8 mouse cellular contexts compared by ENCODE assay signal in genomic region chr15:5915261-5915660, GRCm38 (mm10).
A peak's percentile ranks its signal among the peaks of the same experiment; 100 is the strongest.
DNase-seq lines count a peak whose midpoint lies in the region; ATAC-seq and TF ChIP-seq lines count a peak whose summit lies in the region.
"Had no signal": no experiment of that assay in that cellular context is flagged by ENCODE, and none has a peak within 500 bp of the region (broad histone marks: within the 10 kb centered on the region; RNA-seq: fewer than 3 reads in every experiment).

No protein-coding gene starts in this region.

- ATAC-seq in kidney, embryonic 16.5 days (ENCODE audit: low FRiP score, low TSS enrichment): no peak

- H3K27ac ChIP-seq in kidney, embryonic 16.5 days (ENCODE audit: low read length): no peak overlapping the region
- H3K27ac ChIP-seq: limb, embryonic 13.5 days had no signal

- no peak overlapping the region for H3K4me3 ChIP-seq in kidney, embryonic 16.5 days (ENCODE audit: low read length)
- no peak overlapping the region for H3K4me3 ChIP-seq in E14TG2a.4 (replicated peaks; ENCODE audit: low read length)
- H3K4me3 ChIP-seq: limb, embryonic 13.5 days had no signal

- no peak overlapping the region for H3K4me2 ChIP-seq in kidney, embryonic 16.5 days (replicated peaks; ENCODE audit: low read depth, low read length)
- H3K4me2 ChIP-seq: limb, embryonic 13.5 days had no signal

- H3K9me3 ChIP-seq in kidney, embryonic 16.5 days (ENCODE audit: low read length): no peaks in the 10 kb centered on the region
- H3K9me3 ChIP-seq in E14TG2a.4 (ENCODE audit: low read length): no peaks in the 10 kb centered on the region
- H3K9me3 ChIP-seq: limb, embryonic 13.5 days had no signal

- WGBS in kidney, embryonic 16.5 days: 3% methylated on average over 2 of the region's 2 CpGs

- peak; percentile 44 for TF ChIP-seq CTCF in E14TG2a.4 (conservative IDR thresholded peaks at IDR 0.05; ENCODE audit: low read length)

- H3K27me3 ChIP-seq in kidney, embryonic 16.5 days (ENCODE audit: insufficient read depth, low read length): no peaks in the 10 kb centered on the region
- no peaks in the 10 kb centered on the region for H3K27me3 ChIP-seq in E14TG2a.4 (ENCODE audit: insufficient read depth, low read length)
- H3K27me3 ChIP-seq: limb, embryonic 13.5 days had no signal

- DNase-seq in kidney, adult 8-10 months: peak; percentile 14 to 35
- DNase-seq in B cell, adult 2 months: peak; percentile 38 to 41
- peak; percentile 27 for DNase-seq in embryo, embryonic 11.5 days (ENCODE audit: low read depth, low spot score)
- DNase-seq in left cerebral cortex, postnatal 14 days (ENCODE audit: low spot score in 2 of 2): peak; percentile 12 to 55
- DNase-seq in skeletal muscle tissue, adult 2 months (ENCODE audit: low read depth, low spot score): peak; percentile 10

- H3K4me1 ChIP-seq in kidney, embryonic 16.5 days (ENCODE audit: insufficient read depth, low read length): no peaks in the 10 kb centered on the region
- peaks cover 7% of the 10 kb centered on the region; the same call in 1 of the 2 replicates for H3K4me1 ChIP-seq in E14TG2a.4 (replicated peaks; ENCODE audit: low read depth, low read length)
- H3K4me1 ChIP-seq: limb, embryonic 13.5 days had no signal

- H3K36me3 ChIP-seq in kidney, embryonic 16.5 days (ENCODE audit: insufficient read depth, low read length): no peaks in the 10 kb centered on the region
- H3K36me3 ChIP-seq in E14TG2a.4 (ENCODE audit: insufficient read depth, low read length): no peaks in the 10 kb centered on the region
- H3K36me3 ChIP-seq: limb, embryonic 13.5 days had no signal

- intact Hi-C loops in left cerebral cortex, postnatal 14 days (cut with DNase I): loop anchor here (2.0 to 10.0 kb wide), 2 partner anchors 160 to 678 kb away; no protein-coding TSS in a partner anchor

- no peak overlapping the region for H3K9ac ChIP-seq in kidney, embryonic 16.5 days (replicated peaks; ENCODE audit: low read length)
- H3K9ac ChIP-seq: limb, embryonic 13.5 days had no signal
